Mouse (Mus musculus): ENCODE data around the gene Dcp1b.
"Not testable (repeated sequence)": the region's sequence is repeated elsewhere in the genome, so short reads cannot be mapped to it uniquely, and the experiment has no call there.

DNA sequence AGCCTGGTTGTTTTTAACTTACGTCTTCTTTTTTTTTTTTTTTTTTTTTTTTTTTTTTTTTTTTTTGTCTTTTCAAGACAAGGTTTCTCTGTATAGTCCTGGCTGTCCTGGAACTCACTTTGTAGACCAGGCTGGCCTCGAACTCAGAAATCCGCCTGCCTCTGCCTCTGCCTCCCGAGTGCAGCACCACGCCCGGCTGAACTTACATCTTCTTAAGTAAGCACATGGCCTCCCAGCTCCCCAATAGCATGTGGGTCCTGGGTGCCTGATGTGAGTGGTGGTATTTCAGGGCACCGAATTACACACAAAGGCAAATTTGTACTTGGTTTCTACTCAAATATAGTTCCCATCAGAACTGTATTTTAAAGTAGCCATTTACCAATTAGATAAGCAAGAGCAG lies 31.0 kb downstream of the Dcp1b start:
- TF ChIP-seq CTCF (IDR thresholded peaks at IDR 0.05; ENCODE audit: borderline replicate concordance, control insufficient read depth, extremely low read depth, insufficient read depth, low read length, poor library complexity); POLR2A (IDR thresholded peaks at IDR 0.05; ENCODE audit: control insufficient read depth, extremely low read depth, insufficient read depth, low read length, poor library complexity): not testable (repeated sequence)
